Mouse (Mus musculus) lung, postnatal 0 days (tissue): Measurements from ENCODE around the gene Exosc5.

Experiments
- CTCF ChIP-seq: IDR thresholded peaks from 2 replicates; pipeline ENCODE4 v1.5.1; 2016; ENCODE audit warnings: antibody characterized with exemption, mild to moderate bottlenecking
- EP300 ChIP-seq: IDR thresholded peaks from 2 replicates; pipeline ENCODE4 v1.6.1; 2016; ENCODE audit warnings: antibody characterized with exemption, mild to moderate bottlenecking, control low read depth

- TF ChIP-seq CTCF (no peak), EP300 (no peak)
These were observed 43.3 kb upstream of the Exosc5 start, which contains the start of gene Erich4 for GRCm38 (mm10) chr7:25615706-25616011.
